Mouse (Mus musculus) cerebellum, postnatal 4 days (tissue): ENCODE data around the gene Ifit1.
A peak's percentile ranks its signal among the peaks of the same experiment; 100 is the strongest.

Source experiments
- DNase-seq, 2 experiments: peaks; one replicate each; pipeline ENCODE4 v3.0.0; 2022; ENCODE audit warnings: low spot score in 2 of 2, mixed read lengths in 1 of 2

The Ifit1 gene

DNA sequence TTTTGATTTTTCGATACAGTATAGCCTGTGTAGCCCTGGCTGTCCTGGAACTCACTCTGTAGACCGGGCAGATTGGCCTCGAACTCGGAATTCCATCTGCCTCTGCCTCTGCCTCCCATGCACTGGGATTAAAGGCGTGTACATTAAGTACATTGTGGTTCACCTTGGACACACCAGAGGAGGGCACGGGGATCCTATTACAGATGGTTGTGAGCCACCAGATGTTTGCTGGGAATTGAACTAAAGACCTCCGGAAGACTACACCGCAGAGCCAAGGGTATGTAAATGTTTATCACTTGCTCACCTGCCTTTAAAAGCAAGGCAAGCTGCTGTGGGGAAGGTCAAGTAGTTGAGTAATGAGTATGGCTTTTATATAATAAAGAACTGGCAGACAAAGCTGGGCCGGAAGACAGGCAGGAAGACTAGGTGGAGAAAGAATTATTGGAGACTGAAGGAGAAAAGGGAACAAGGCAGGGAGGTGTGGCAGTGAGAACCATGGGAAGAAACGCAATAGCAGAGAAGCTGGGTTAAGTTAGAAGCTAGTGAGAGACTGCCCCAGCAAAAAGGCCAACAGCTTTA is 14.6 kb downstream of the Ifit1 start:
- no peak for DNase-seq

DNA sequence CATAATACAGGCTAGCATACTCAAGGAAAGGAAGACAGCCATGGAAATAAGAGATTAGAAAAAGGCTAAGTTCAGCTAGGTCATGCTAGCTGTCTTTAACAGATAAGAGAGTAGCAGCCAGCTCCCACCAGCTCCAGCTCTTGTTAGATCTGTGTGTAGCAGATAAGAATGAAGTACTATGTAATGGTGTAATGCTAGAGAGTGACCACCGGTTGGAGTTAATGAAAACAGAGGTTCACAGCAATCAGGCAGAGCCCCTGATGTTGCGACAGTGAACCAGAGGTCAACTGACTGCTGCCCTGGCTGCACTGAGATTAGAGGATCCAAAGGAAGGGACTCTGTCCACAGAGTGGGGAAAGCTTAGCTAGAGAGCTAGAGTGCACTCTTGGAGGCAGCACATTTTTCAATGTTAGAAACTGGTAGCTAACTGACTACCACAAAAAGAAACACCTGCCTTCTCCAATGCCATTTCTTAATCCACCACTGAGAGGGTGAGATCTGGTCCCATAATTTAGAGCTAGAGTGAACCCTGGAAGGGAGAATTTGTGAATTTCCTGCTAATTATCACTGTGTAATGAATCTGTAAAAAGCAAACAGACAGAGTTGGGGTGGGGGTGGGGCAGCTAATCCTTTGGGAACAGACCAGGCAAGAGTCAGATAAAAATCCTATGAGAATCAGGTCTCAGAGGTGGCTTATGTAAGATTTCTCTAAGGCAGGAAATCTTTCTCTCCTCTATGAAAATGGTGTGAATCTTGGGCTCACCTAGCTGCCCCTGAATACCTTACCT is 16.0 kb downstream of the Ifit1 start:
- DNase-seq = no peak

DNA sequence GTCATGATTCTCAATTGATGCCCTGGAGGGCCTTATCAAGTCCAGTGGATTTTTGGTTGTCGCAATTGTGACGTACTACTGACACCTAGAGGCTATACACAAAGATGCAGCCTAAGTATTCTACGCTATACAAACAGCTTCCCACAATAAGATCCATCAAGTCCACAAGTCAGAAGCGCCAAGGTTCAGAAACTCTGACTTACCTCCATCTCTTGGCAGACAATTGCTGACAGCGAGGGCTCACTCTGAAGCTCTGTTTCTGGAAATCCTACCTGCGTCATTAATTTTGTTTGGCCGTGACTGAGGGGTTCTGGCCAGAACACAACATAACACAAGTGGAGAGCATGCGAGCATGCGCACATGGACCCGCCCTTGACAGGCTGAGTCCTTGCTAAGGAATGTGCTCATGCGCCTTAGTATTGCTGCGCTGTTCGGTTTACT is 21.4 kb downstream of the Ifit1 start:
- peak in 1 of 2 experiments; percentile 15 for DNase-seq

DNA sequence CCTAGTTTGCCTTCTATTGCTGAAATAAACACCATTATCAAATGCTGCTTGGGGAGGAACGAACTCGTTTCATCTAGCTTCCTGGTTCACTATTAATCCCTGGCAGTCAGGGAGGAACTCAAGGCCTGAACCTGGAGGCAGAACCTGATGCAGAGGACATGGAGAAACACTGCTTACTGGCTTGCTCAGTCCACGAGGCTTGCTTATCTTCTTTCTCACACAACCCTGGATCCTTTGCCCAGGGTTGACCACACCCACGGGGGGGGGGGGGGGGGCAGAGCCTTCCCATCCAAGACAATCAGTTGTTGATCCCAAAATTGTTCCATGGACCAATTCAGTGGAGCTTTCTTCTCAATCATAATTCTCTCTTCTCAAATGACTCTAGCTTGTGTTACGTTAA is 22.1 kb downstream of the Ifit1 start:
- no peak for DNase-seq

DNA sequence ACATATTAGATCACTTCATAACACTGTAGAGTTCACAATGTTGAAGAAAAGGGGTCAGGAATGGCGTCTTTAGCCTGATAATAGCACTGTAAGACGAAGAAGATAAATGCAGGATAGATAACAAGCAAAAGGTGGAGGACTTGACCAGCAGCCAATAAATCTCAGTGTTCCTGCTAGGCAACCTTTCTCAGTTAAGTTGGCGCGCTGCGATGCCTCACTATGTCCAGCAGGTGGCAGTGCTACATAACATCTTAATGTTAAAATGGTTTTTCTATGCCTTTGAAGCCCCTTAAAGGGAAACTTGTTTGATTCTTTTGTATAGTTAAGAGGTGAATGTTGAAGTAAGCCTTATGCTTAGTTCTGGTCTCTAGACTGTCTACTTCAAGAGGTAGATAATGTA is 25.5 kb downstream of the Ifit1 start:
- peak; percentile 66 to 78 for DNase-seq

DNA sequence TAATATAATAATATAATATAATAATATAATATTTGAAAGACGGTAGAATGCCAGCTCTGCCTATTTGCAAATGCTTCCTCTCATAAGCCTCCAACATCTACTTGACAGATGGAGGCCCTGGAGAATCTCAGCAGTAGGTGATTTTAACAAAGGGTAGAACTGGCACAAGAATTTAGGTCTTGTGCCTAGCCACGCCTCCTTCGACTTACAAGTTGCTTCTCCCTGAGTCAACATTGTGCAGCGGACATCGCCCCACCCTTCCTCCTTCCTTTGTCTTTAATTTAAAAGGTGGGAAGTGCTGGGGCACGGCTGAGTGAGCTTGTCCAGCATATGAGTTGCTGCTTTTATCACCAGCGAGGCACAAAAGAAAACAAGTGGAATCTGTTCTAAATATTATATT is 32.8 kb downstream of the Ifit1 start:
- DNase-seq = no peak

DNA sequence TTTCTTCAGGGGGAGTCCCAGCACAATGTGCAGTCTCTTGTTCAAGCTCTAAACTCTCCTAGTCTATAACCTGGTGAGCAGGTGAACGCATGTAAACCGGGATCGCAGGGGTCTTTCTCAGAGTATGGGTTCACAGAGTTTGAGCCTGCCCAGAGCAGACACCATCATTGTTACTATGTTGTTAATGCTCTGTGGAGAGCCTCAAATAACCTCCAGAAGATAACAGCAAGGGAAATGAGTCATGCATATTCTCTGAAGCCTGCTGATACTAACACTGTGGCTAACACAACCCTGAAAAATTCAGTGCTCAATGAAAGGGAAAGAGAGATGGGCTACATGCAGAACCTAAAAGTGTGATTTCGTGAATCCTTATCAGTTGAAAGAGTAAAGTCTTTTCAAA is 37.8 kb downstream of the Ifit1 start:
- DNase-seq = no peak

DNA sequence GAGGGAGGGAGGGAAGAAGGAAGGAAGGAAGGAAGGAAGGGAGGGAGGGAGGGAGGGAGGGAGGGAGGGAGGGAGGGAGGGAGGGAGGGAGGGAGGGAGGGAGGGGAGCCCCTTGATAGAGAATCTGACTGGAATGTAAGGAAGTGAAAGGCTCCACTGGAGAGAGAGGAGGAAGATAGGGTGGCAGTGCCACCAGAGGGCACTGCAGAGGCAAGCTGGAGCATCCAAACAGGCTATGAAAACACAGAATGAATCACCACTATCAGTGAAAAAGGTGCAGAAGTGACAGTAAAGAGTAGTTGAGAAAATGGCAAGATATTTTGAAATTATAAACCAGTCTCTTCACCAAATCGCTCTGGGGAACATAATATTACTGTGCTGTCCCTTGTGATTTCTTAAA is 44.2 kb downstream of the Ifit1 start:
- peak in 1 of 2 experiments; percentile 36 for DNase-seq

DNA sequence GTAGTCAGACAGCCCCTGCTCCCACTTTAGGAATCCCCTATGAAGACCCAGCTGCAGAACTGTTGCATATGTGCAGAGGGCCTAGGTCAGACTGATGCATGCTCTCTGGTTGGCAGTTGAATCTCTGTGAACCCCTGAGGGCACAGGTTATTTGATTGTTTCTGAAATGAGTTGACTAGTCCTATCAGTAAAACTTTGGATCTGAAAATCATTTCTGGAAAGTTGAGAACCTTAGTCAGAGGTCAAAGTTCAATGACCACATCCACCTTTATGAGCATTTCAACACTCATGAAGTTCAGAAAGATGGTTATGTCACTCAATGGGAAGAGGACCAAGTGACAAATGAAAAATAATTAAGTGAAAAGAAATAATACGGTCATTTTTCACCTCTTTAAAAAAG is 44.9 kb downstream of the Ifit1 start:
- DNase-seq = no peak

DNA sequence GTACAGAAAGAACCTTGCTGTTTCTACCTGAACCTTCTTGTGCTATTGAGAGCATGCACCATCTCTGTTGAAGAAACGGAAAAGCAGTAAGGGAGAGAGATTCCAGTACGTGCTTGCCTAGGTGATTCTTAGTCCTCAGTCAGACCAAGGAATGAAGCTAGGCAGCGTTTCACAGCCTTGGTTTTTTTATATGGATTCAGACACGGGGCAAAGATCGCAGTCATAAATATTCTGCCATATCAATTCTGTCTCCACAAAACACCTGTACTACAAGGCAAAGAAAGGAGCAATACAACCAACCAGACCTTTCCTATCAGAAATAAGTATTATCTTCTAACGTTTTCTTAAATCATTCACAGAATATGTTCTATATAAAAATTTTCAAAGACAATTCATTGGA is 50.7 kb downstream of the Ifit1 start:
- no peak for DNase-seq

DNA sequence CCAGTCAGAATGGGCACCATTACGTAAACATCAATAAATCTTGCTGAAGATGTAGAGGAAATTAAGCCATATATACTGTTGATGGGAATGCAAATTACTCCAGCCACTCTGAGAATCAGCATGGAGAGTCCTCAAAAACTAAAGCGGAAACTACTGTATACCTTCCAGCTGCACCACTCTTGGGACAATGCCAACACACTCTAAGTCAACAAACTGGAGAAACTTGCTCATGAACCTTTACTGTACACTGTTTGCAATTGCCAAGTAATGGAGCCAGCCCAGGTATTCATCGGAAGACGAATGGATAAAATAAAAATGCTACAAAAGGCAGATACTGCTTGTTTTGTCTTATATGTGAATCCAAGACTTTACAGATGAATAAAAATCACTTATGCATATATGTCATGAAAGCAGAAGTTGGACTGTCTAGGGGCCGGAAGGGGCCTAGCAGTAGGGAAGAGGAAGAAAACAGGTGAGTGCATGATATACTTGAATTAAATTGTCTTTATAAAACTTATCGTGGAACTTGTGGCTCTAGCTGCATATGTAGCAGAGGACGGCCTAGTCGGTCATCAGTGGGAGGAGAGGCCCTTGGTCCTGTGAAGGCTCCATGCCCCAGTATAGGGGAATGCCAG is 55.8 kb downstream of the Ifit1 start:
- no peak for DNase-seq

DNA sequence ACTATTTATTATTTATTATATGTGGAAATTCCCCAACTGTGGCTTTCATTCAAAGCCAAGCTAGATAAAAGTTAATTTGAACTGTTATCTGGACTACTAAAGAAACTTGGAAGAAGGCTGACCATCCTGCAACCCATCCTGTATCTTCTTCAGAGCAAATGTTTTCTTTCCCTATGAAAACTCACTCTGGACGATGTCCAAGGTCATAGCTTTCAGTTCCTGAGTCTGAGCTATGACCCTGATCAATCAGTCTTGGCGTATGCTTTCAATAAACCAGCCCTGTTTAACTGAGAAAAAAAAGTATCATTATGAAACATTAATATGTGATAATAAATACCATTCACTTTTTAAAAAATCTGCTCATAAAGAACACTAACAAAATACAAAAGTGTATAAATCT is 56.8 kb downstream of the Ifit1 start:
- DNase-seq = no peak

DNA sequence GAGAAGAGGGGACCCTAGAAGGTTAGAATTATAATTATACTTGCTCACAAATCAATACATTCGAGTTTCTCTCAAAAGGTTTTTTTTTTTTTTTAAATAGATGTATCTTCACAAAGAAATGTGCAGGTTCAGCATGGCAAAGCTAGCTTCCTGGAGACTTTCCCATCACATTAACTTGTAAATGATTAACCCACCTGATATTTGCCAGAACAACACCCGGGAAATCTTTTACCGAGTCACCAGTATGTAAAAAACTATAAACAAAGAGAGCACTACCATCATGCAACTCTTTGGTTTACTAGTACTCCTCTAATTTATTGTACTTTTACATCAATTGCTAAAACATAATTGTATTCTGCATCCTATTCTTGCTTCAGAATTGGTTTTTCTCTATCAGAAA is 57.8 kb downstream of the Ifit1 start:
- no peak for DNase-seq

DNA sequence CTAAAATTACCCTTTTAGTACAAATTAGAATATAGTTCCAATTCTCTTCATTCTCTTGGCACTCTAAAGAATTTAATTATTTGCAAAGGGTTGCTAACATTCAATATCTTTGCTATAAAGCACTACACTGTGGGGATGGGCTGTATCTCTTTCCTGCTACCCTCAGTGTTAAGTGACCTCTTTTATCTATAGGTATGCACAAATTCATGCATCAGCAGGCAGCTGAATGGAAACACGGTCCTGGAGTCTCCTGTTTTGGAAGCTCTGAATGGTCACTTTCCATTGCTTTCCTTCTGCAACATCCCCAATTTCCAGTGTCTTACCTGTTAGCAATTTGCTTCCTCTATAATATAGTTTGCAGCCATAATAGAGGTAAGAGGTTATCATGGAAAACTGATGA is 58.2 kb downstream of the Ifit1 start:
- no peak for DNase-seq

DNA sequence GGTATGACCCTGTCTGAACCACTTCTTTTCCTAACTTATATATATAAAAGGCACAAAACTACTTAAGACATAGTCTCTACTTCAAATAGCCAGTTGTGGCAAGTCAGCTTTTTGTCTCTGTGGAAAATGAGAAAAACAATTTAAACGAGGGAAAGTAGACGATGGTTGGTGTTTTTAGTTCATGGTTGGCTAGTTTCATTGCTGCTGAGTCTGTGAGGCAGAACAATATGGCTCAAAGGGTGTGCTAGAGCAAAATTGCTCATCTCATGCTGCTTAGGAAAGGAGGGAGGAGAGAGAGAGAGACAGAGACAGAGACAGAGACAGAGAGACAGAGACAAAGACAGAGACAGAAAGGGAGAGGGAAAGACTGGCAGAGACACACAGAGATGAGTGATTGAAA is 58.6 kb downstream of the Ifit1 start:
- no peak for DNase-seq
